Mouse (Mus musculus) left cerebral cortex, adult 18-20 months (tissue): Measurements from ENCODE around the gene Olfr338. TPM values are rescaled to one million over a fixed set of nuclear protein-coding genes. Genes with fewer than 3 reads are reported as not detected.
"Not testable (repeated sequence)": the region's sequence is repeated elsewhere in the genome, so short reads cannot be mapped to it uniquely, and the experiment has no call there.

Experiments used
- DNase-seq, 2 experiments: peaks; one replicate each; pipeline ENCODE4 v3.0.0; 2021 to 2022; ENCODE audit warnings: low spot score in 2 of 2, mixed read lengths in 1 of 2
- long read RNA-seq, 2 experiments: library from polyadenylated mRNA; stranded (forward); transcript quantifications; one replicate each; pipeline ENCODE4 v2.0.0; 2021
- total RNA-seq, 2 experiments: library from RNA; stranded (reverse); gene quantifications; 2 replicates each; pipeline ENCODE4 v1.2.3; 2021

Gene Olfr338
- not detected for total RNA-seq
- long read RNA-seq, experiment 1 = 0 reads
- long read RNA-seq, experiment 2 = 0 reads

GRCm38 (mm10) chr2:36373219-36373618, at the start of gene Olfr338:
Gene Olfr338, plus strand, starts transcription at chr2:36373519.
- no peak for DNase-seq

- DNase-seq = not testable (repeated sequence)
Observed at GRCm38 (mm10) chr2:36415174-36415573, 41.9 kb downstream of the Olfr338 start.

- DNase-seq = not testable (repeated sequence)
Observed at GRCm38 (mm10) chr2:36415591-36415990, 42.3 kb downstream of the Olfr338 start.

GRCm38 (mm10) chr2:36418647-36419046, 45.3 kb downstream of the Olfr338 start, which contains the start of gene Olfr339:
Gene Olfr339, plus strand, starts transcription at chr2:36418947.
- DNase-seq = no peak

Other genes starting within 250 kb of the Olfr338 start
- 10 to 100 TPM; 17.0 to 18.9 TPM for gene Mrrf, start 237.1 kb upstream of the Olfr338 start, total RNA-seq
- 10 to 100 TPM; 49.1 to 54.2 TPM for gene Rbm18, start 236.7 kb upstream of the Olfr338 start, total RNA-seq
- 10 to 100 TPM; 18.0 to 22.4 TPM for gene Ptgs1, start 143.1 kb upstream of the Olfr338 start, total RNA-seq
- not detected for gene Olfr339, start 45.4 kb downstream of the Olfr338 start, total RNA-seq
- not detected for gene Olfr340, start 79.1 kb downstream of the Olfr338 start, total RNA-seq
- not detected for gene Olfr341, start 108.9 kb downstream of the Olfr338 start, total RNA-seq
- gene Olfr342, start 151.5 kb downstream of the Olfr338 start, total RNA-seq = not detected
- gene Olfr344, start 193.1 kb downstream of the Olfr338 start, total RNA-seq = not detected